Mouse (Mus musculus): ENCODE results near the gene Ndufb5. TPM values are rescaled to one million over a fixed set of nuclear protein-coding genes. Genes with fewer than 3 reads are reported as not detected.
"Not testable (repeated sequence)": the region's sequence is repeated elsewhere in the genome, so short reads cannot be mapped to it uniquely, and the experiment has no call there.

The Ndufb5 gene
- 100 to 1,000 TPM; 562 to 570 TPM for total RNA-seq (2021)

DNA sequence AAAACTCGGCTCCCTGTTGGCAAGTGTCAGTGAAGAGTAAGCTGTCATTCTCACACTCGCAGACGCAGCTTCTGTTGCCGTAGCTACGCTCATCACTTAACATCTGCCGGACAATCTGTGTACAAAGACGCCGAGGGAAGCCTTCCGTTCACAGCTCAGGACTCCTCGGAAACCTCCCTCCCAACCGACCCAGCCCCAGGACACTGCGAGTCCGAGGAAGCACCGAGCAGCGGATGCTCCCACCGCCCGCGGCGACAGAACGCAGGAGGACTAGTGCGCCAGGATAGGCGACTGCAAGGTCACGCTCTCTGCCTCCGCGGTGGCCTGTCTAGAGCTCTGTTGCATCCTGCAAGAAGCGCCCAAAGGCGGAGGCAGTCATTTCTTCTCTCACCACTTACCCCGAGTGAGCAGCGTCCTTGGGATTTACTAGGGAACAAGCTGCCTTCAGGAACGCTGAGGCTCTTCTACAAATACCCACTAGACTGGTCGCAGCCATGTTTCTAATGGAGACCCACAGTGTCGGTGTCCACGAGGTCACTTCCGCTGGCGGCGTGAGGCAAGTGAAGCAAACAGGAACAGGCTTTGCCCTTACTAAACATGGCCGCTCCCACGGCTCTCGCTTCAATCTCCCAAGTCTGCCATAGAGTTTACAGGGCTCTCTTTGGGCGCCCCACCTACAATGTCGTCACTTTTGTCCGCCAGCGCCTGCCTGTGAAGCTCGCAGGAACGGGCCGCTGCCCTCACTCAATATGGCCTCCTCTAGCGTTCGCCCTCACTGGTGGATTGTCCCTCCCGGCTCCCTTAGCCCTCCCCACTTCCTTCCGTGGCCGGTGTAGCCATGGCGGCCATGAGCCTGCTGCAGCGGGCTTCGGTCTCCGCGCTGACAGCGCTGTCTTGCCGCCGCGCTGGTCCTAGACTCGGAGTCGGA, at the start of gene Ndufb5:
TSS of gene Ndufb5 (plus strand) at position 747 of the 928 bp plus-strand sequence.
- DNase-seq = peak; percentile 98

DNA sequence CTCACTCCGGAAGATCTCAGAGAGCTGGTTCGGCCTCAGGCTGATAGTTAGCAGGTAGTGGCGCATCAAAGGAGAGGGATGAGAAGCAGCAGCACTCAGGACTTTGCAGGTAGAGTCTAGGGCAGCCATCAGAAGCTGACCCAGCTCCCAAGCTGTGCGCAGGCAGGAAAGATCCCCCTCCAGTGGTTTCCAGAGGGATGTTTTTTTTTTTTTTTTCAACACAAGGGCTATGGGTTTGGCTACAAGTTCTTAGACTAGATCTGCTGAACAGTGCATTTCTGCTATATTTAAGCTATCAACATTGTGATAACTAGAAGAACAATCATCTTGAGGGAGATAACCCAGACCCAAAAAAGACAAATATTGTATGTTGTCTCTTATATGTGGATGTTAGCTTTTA, 49.6 kb upstream of the Ndufb5 start:
- no peak for DNase-seq

DNA sequence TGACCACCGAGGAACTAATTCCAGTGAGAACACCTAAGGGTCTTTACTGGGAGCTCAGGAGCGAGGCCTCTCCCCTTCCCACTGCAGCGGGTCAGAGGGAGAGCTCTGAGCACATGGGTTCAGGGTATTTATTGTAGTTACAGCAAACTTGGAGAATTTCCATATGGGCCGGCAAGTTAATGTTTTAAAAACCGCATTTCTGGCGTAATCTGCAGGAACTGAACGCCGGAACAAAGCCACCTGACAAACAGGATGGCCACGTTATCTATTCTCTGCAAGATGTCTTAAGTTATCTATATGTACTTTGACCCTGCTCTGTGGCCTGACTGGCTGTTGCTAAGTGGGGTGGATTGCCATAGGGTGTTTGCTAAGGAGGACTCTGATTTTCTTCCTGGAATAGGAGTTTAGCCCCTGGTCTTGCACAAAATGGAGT, 47.2 kb upstream of the Ndufb5 start:
- no peak for DNase-seq

DNA sequence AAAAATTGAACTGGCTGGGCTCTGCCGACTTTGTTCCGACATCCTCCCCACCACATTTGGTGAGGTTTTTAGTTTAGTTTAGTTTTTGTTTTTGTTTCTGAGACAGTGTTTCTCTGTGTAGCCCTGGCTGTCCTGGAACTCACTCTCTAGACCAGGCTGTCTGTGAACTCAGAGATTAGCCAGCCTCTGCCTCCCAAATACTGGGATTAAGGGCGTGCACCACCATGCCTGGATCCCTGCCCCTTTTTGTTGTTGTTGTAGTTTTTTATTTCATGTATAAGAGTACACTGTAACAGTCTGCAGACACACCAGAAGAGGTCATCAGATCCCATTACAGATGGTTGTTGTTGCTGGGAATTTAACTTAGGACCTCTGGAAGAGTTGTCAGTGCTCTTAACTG, 46.8 kb upstream of the Ndufb5 start:
- no peak for DNase-seq

DNA sequence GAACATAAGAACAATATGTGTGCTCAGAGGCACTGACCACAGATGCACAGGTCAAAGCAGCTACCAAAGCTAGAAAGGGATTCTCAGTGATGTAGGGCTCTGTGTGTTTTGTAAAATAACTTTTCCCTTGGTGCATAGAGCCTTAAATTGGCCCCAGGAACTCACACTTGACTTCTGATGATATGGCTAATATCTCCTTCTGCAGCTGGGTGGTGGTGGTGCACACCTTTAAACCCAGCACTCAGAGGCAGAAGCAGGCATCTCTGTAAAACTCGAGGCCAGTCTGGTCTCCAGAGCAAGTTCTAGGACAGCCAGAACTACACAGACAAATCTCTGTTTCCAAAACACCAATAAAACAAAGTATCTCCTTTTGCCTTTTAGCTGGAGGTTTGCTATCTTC, 45.9 kb upstream of the Ndufb5 start:
- DNase-seq = no peak

DNA sequence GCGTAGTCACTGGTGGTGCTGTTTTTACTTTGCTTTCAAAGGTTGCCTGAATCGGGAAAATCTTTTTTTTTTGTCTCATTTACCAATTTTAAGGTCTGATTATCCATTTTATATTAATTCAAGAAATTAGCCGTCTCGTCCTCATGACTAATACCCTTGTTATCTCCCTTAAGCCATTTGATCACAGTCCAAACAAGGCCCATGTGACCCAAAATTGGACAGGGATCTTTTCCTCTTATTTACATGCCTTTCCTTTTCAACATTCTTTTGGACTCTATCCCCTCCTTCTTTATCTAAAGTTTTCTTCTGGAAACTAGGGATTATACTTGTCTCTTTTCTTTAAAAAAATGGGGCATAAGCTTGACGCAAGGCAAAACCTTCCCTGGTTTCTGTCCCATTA, 44.9 kb upstream of the Ndufb5 start:
- DNase-seq = no peak

DNA sequence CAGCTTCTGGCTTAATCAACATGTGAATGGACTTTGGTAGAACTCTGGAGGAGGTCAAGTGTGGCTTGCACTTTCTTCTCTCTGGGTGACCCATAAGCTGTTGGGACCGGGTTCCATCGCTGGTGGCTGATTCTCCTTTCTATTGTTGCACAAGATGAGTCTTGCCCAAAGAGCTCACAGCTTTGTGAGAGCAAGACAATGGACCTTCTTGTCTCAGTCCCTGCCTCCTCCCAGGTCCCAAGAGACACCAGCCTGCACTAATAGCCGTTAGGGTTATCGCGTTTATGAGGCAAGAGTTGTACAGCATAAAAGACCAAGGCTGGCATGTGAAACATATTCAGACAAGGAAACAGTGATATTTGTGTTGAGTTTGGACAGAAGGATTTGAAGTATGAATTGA, 42.6 kb upstream of the Ndufb5 start:
- DNase-seq = no peak

DNA sequence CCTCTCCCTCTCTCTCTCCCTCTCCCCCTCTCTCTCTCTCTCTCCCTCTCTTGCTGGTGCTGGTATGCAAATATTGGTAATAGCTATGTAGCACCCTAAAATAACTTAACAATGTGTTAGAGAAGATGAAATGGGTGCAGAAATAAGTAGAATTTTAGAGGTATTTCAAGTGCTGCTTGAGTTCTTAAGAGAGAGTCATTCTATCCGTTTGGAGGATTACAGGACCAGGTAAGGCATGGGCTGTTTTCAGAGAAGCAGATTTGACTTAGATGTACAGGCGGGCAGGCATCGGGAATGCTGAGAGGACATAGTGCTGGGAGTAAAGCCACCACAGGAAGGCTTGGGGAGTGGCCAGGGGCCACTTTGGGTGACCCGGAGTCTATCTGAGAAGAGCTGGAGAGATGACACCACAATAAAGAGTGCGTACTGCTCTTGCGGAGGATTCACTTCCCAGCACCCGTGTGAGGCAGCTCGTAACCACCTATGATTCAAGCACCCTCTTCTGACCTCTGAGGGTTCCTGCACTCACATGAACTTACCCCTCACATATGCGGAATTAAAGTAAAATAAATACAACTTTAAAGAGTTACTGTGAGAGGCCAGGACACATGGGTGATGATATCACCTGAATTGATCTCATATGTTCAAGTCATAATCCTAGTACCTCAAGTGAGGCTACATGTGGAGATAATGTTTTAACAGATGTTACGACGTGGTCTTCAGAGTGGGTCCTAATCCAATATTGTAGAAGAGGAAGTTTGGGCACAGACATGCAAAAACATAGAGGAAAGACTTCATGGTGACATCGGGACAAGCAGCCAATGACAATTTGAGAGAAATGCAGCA, 41.8 kb upstream of the Ndufb5 start:
- no peak for DNase-seq

DNA sequence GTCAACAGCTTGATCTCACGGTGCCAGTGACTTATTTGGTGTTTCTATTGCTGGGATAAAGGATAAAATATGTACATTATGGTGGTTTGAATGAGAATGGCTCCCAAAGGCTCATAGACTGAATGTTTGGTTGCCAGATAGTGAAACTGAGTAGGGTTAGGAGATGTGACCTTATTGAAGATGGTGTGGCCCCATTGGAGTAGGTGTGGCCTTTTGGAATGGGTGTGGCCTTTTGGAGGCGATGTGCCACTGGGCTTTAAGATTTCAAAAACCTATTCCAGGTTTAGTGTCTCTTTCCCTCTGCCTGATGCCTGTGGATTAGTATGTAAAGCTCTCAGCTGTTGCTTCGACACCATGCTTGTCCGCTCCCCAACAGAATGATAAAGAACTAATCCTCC, 41.2 kb upstream of the Ndufb5 start:
- DNase-seq = no peak

DNA sequence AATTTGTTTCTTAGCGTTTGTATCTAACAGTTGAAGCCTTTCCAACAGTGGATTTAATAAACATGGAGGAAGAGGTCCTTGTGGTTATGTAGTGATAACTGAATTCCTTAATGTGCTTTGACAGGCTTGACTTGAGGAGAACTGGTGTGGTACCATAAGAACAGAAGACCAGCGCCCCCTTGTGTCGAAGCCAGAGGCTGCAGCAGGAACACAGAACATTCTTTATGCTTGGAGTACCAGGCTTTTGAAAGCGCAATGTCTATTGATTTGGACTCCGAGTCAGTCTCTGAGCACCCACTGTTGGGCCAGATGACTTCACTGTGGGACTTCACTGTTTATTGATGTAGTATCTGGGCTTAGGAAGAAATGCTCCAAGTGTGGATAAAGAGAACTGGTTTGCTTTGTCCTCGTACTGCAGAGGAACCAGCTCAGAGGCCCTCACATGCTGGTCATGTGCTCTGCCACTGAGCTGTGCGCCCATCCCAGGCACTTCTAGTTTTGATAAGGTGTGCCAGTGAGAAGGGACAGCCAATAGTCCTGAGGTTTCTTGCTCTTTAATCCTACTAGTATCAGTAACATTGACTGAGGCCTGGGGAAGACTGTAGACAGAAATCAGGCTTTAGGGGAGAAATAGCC, 38.4 kb upstream of the Ndufb5 start:
- DNase-seq = peak; percentile 93

DNA sequence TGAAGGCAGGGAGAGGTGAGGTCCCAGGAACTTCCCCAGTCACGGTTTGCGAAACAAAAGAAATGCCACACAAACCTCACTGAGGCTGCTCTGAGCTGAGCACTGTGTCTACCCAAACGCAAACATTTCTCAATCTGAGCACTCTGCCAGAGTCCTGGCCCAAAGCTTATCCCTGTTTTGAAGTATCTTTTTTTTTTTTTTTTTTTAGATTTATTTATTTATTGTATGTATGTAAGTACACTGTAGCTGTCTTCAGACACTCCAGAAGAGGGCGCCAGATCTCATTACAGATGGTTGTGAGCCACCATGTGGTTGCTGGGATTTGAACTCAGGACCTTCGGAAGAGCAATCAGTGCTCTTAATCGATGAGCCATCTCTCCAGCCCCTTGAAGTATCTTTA, 32.8 kb upstream of the Ndufb5 start:
- not testable (repeated sequence) for DNase-seq

DNA sequence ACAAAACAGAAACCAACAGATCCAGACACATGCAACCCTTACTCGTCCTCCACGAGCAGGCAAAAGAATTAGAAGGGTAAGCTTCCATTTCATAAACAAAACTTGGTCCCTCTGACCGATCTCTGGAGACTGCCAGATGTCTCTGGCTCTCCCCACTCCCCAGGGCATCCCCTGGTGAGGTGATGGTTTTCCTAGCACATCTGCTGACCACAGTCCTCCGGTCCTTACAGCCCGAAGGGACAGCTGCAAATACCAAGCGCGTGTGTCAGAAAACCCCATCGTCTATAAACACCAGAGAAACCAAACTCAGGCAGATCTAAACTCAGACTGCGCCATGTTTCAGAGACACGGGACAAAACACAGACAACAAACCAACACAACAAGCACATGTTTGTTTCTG, 32.2 kb upstream of the Ndufb5 start:
- not testable (repeated sequence) for DNase-seq

DNA sequence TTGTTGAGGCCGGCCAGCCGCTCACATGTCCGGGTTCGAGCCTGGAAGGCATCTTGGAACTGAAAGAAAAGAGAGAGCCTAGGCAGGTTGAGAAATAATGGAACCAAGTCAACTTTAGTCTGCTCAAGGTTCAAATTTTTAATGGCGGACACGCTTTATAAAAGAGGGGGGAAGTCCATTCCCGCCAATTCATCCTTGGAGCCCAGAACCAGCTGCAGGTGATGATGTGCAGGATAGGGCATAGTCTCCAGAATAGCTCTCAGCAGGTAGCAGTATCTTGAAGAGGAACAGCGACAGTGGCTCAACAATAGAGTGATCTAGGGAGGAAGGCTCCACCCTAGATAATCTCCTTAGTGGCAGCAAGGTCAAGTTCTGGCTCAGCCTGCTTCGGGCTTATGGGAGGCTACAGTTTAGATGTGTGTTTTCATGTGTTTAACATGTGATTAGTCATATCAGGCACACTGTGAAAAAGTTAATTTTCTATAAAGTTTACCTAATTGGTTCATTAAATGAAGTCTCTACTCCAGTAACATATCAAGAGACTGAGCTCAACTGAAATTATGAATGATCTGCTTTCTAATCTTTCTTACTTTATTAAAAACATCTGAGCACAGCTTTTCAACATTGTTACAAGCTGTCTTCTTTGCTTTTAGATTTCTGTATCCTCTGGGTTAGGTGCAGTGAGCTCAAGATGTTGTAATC, 31.0 kb upstream of the Ndufb5 start, which contains the start of gene Actl6a:
TSS of gene Actl6a (plus strand) at position 652 of the 702 bp plus-strand sequence.
- DNase-seq = not testable (repeated sequence)

DNA sequence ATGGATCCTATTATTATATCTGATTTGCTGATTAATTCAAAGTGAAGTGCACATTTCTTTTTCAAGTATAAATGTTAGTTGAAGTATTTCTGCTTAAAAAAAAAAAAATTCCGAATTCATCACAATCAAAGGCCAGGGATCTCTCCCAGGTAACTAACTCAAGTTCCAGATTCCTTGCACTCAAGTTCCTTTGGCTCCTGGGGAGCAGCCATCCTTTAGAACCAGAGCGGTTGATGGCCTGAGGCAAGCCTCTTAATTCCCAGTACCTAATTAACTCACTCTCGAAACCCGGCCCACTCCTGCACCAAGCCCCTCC, 28.8 kb upstream of the Ndufb5 start:
- DNase-seq = no peak

DNA sequence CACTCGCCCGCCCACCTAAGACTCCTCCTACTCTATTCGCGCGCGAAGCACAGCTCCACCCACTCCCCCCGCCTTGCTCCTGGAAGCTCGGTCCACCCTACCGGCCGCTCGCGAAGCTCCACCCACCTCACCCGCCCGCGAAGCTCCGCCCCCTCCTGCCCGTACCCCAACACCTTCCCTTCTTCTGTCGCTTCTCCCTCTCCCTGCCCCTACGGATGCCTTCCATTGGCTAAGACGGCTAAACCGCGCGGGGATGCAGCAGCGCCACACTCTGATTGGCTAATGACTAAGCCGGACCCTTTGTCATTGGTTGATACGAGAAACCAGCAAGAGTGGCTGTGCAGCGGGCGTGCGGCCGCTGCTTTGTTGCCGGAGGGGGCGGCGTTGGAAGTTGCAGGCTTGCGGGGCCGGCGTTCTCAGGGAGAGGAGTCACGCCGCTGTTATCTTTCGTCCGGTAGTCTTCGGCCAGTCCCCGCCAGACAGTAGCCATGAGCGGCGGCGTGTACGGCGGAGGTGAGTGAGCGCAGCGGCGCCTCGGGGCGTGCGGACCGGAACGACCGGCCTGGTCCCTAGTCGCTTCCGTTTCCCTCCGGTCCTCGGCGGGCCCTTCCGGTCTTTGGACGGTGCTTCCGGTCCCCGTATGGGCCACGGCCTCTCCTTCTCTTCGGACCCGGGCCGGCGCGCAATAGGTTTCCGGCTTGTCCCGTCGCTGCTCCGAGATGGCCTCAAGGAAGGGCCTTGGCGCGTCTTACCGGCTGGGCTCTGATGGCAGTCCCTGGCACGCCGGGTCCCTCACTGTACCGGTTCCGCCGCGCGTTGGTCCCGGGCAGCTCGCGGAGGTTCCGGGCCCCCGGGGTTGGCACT, 28.2 kb upstream of the Ndufb5 start:
- peak; percentile 99 for DNase-seq

DNA sequence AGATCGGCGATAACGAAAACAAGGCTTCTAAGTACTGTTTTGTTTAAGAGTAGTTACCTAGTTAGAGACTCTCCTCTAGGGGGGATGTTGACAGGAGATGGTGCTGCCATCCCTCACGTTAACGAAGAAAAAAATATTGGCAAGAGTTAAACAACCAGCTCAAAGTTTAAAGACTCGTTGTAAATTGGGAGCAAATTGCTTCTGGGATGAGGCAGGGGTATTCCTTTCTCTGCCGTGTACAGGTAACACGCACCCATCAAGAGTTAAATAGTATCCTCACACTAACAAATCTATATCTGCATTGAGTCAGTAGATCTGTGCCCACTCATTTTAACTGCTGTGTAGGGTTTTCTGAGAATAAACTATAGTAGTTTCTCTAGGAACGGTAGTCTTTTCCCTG, 27.4 kb upstream of the Ndufb5 start:
- DNase-seq = no peak

DNA sequence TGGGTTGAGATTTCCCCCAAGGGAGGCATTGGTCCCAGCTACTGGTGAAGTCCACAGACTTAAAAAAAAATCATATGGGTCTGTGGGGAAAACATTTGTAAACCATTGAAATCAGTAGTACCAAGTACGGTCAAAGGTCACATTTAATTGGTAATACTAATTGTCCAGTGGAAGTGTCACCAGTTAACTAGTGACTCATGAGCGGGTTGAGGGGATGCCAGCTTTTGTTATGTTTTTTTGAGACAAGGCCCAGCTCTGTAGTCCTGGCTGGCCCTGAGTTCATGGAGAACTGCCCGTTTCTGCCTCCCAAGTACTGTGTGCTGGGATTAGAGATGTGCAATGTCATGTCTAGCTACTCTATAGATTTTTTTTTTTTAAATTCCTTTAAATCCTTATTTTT, 23.1 kb upstream of the Ndufb5 start:
- DNase-seq = no peak

DNA sequence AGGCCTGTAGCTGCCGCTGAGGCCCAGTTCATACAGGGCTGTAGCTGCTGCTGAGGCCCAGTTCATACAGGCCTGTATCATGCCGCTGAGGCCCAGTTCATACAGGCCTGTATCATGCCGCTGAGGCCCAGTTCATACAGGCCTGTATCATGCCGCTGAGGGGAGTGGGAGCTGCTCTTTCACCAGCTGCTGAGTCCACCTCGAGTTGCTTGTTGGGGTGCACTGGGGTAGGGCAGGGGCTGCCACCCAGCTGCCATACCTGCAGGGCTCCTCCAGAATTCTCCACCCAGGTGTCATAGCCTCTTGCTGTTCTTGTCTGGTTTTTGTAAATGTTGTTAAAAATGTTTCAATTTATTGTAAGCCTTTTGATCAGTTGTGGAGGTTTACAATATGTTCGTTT, 19.4 kb upstream of the Ndufb5 start:
- DNase-seq = not testable (repeated sequence)

DNA sequence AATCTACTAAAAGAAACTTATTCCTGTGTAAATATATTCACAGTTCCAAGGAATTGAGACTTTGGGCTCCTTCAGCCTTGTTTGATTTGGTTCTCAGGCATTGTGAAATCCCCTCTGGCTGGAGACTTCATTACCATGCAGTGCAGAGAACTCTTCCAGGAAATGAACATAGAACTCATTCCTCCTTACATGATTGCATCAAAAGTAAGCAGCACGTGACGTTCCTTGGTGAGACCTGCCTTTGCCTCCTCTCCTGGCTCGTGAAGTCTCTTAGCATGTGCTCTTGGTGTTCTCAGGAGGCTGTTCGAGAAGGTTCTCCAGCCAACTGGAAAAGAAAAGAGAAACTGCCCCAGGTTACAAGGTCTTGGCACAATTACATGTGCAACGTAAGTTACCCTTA, 18.5 kb upstream of the Ndufb5 start:
- no peak for DNase-seq

DNA sequence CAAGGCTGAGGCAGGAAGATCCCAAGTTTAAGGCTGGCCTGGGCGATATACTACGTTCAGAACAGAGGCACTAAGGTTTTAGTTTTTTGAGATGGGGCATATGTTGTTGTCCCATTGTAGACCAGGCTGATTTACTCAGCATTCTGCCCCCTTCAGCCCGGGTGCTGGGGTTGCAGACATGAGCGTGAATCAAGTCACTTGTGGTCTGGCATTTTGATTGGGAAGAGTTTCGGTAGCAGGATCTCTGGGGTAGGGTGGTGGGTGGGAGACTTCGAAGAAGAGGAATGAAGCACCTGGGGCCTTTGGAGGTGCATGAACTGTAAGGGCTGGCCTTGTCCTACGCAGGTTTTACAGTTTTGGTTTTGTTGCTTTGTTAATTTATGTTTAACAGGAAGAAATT, 12.6 kb upstream of the Ndufb5 start:
- no peak for DNase-seq

DNA sequence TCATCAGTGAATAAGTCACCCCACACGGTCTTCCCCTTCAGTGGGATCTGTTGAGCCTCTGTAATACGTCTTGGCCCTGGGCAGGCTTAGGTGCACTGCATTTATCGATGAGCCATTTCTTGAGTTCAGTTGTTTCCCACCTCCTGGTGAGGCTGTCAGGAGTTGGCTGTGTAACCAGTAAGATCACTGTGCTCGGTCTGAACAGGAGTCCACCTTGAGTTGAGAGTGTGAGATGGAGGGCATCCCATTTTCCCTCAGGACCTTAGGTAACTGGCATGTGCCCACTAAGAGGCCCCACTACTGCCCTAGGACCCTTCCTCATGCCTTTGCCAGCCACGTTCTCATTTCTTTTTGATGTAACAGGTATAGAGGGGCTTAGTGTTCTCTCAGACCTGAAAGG, 10.8 kb upstream of the Ndufb5 start:
- DNase-seq = no peak

Measured in heart, postnatal 4 days (tissue).